Mouse (Mus musculus) heart, embryonic 14.5 days (tissue): ENCODE measurements around the gene Gm6309. TPM values are rescaled to one million over a fixed set of nuclear protein-coding genes. Genes with fewer than 3 reads are reported as not detected.
"Not testable (repeated sequence)": the region's sequence is repeated elsewhere in the genome, so short reads cannot be mapped to it uniquely, and the experiment has no call there.

Source experiments
- ATAC-seq: fragments of 200-750 bp; cut with Nextera tagmentation; 2 replicates; pipeline ENCODE4 v1.8.0; 2017; ENCODE audit warnings: low read depth, moderate TSS enrichment; ENCODE audit not compliant: insufficient number of reproducible peaks, insufficient read depth, low FRiP score
- H3K27ac ChIP-seq, 2 experiments: fragments of 200-500 bp in 1 of 2; fragments of 300-500 bp in 1 of 2; sonication (generic) in 1 of 2; replicated peaks in 1 of 2; 2 replicates each; pipeline ENCODE4 v1.5.1; 2012 to 2014; ENCODE audit warnings: low read depth in 2 of 2, low read length in 2 of 2, control low read depth in 1 of 2, mild to moderate bottlenecking in 1 of 2, mixed read lengths in 1 of 2; ENCODE audit not compliant: control insufficient read depth in 1 of 2, insufficient read depth in 1 of 2
- H3K27me3 ChIP-seq: fragments of 300-500 bp; sonication (generic); 2 replicates; pipeline ENCODE4 v1.6.1; 2014; ENCODE audit warnings: mild to moderate bottlenecking, low read length, control low read depth; ENCODE audit not compliant: control insufficient read depth, insufficient read depth
- H3K36me3 ChIP-seq: fragments of 300-500 bp; sonication (generic); 2 replicates; pipeline ENCODE4 v1.6.1; 2014; ENCODE audit warnings: mild to moderate bottlenecking, control low read depth, low read length, mixed read lengths; ENCODE audit not compliant: control insufficient read depth, insufficient read depth
- H3K4me1 ChIP-seq, 2 experiments: fragments of 200-500 bp in 1 of 2; fragments of 300-500 bp in 1 of 2; sonication (generic) in 1 of 2; 2 replicates each; pipeline ENCODE4 v1.6.1; 2012 to 2014; ENCODE audit warnings: low read length in 2 of 2, control low read depth in 1 of 2, mixed read lengths in 1 of 2; ENCODE audit not compliant: control insufficient read depth in 2 of 2, insufficient read depth in 2 of 2
- H3K4me2 ChIP-seq: fragments of 300-500 bp; sonication (generic); 2 replicates; pipeline ENCODE4 v1.6.1; 2014; ENCODE audit warnings: mild to moderate bottlenecking, low read length
- H3K4me3 ChIP-seq, 2 experiments: fragments of 200-500 bp in 1 of 2; fragments of 300-500 bp in 1 of 2; sonication (generic) in 1 of 2; 2 replicates each; pipeline ENCODE4 v1.5.1; 2012 to 2014; ENCODE audit warnings: low read length in 2 of 2, mild to moderate bottlenecking in 2 of 2, control low read depth in 1 of 2, low read depth in 1 of 2, moderate library complexity in 1 of 2; ENCODE audit not compliant: control insufficient read depth in 1 of 2, insufficient read depth in 1 of 2
- H3K9ac ChIP-seq: fragments of 300-500 bp; sonication (generic); 2 replicates; pipeline ENCODE4 v1.6.1; 2014; ENCODE audit warnings: mild to moderate bottlenecking, low read length
- H3K9me3 ChIP-seq: fragments of 300-500 bp; sonication (generic); 2 replicates; pipeline ENCODE4 v1.6.1; 2016; ENCODE audit warnings: low read length, control low read depth; ENCODE audit not compliant: control insufficient read depth
- WGBS: fragments of 180-500 bp; shearing (Covaris S2); extraction: QIAGEN DNeasy Blood & Tissue Kit; methylation state at CpG from one replicate; pipeline ENCODE4 v1.1.7; 2014; 5-methylcytosine and 5-hydroxymethylcytosine counted together
- polyA plus RNA-seq: library from polyadenylated mRNA; unstranded; fragments of >200 nt; fragmentation: Nextera tagmentation; extraction: Ambion mirVana; gene quantifications from 2 replicates; pipeline ENCODE4 v1.2.1, GENCODE M21; 2014

Gm6309 gene
- polyA plus RNA-seq = not detected in 2 replicates

DNA sequence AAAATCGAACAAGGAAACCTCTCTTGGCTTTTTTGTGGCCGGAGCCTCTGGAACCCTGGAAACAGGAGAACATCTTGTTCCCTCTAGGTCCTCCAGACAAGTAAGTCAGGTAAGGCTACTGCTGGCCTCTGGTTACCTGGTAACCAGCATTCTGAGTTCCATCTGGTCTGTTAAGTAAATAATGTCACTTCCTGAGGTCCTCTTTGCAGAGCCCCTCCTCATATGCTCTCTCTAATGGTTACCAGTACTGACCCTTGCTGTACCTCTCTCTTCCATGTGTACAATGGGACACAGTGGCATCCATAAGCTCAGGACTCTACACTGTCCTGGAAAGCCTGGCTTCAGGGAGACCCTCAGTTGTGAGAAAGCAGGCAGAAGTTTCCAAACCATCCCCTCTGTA lies at the start of gene Gm6309:
Gm6309 (minus strand) TSS at position 101 of the 400 bp plus-strand sequence.
- not testable (repeated sequence) for H3K27ac ChIP-seq, ATAC-seq, H3K4me2 ChIP-seq, H3K9me3 ChIP-seq, H3K36me3 ChIP-seq, H3K27me3 ChIP-seq, H3K4me3 ChIP-seq, H3K9ac ChIP-seq, H3K4me1 ChIP-seq
- 62% methylated on average over 2 of the region's 2 CpGs for WGBS

DNA sequence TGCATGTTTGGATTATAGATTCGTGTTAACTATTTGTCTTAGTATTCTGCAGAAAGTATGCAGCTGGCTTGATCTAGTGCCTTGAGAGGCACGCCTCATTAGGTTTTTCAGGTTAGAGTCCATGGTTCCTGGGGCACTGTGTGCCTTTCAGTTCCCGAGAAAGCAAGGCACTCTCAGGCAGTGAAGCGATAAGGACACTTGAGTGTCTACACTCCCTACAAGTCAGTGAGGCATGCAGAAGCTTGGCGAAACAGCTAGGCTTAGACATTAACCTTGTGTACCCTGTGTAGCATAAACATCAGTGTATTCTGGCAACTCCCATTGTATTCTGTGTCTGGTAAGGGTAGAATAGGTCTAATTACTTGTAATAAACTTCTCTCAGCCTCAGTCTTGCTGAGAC lies 35.0 kb upstream of the Gm6309 start:
- Histone ChIP-seq H3K9me3 (no peaks in the 10 kb centered on the region; the same call in 1 of the 2 replicates), H3K4me3 (no peak overlapping the region), H3K4me2 (no peak overlapping the region), H3K9ac (no peak overlapping the region), H3K27ac (no peak overlapping the region), H3K36me3 (peaks cover 82% of the 10 kb centered on the region), H3K4me1 (no peaks in the 10 kb centered on the region), H3K27me3 (no peaks in the 10 kb centered on the region)
- 91% methylated on average over 5 of the region's 5 CpGs for WGBS
- no peak for ATAC-seq

DNA sequence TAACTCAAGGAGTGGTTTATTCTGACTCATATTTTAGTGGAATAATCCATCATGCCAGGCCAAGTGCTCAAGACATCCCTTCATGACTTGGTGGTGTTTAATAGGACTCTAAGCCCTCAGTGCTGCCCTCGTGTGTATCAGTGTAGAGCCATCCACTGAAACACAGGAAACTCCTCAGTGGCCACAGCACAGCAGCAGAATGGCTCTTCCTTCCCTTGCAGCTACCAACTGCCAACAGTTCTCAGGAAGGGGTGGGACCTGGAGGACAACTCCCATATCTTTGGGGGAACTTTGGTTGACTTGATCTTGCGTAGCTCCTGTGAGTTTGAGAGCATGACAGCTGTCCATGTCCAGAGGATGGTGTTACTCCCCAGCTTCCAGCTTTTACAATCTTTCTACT lies 33.4 kb upstream of the Gm6309 start:
- ATAC-seq = no peak
- no peaks in the 10 kb centered on the region for H3K4me1 ChIP-seq
- WGBS = 79% methylated on average over 2 of the region's 2 CpGs

DNA sequence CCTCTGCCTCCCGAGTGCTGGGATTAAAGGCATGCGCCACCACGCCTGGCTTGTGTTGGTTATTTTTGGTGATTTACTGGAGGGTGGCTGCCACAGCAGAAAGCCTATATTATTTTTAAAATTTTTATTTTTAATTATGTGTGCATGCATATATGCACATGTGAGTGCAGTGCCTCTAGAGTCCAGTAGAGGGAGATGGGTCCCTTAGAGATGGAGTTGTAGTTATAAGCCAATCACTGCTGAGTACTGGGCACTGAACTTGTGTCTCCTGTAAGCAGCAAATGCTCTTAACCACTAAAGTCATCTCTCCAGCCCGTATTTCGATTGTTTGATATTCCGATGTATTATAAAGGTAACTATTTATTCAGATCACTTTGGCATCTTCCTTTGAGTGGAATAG lies 30.1 kb upstream of the Gm6309 start:
- no peak overlapping the region for H3K27ac ChIP-seq
- no peaks in the 10 kb centered on the region; the same call in 1 of the 2 replicates for H3K9me3 ChIP-seq
- H3K4me2 ChIP-seq = no peak overlapping the region
- WGBS = 98% methylated on average over 6 of the region's 6 CpGs
- no peaks in the 10 kb centered on the region for H3K4me1 ChIP-seq
- no peak overlapping the region for H3K4me3 ChIP-seq
- no peak overlapping the region for H3K9ac ChIP-seq
- peaks cover 34% of the 10 kb centered on the region for H3K36me3 ChIP-seq
- no peak for ATAC-seq
- H3K27me3 ChIP-seq = no peaks in the 10 kb centered on the region

More for the DNA sequence above, 33.4 kb upstream of the Gm6309 start:
- Histone ChIP-seq H3K4me2 (no peak overlapping the region), H3K27me3 (no peaks in the 10 kb centered on the region), H3K36me3 (peaks cover 67% of the 10 kb centered on the region), H3K9me3 (no peaks in the 10 kb centered on the region; the same call in 1 of the 2 replicates), H3K27ac (no peak overlapping the region), H3K9ac (no peak overlapping the region), H3K4me3 (no peak overlapping the region)

DNA sequence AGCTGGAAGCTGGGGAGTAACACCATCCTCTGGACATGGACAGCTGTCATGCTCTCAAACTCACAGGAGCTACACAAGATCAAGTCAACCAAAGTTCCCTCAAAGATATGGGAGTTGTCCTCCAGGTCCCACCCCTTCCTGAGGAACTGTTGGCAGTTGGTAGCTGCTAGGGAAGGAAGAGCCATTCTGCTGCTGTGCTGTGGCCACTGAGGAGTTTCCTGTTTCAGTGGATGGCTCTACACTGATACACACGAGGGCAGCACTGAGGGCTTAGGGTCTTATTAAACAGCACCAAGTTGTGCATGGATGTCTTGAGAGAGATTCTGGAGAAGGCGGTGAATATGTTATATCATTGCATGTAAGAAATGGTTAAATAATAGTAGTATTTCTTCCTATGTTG lies 29.0 kb upstream of the Gm6309 start:
- WGBS = 78% methylated on average over 2 of the region's 2 CpGs
- H3K4me1 ChIP-seq = no peaks in the 10 kb centered on the region
- peaks cover 24% of the 10 kb centered on the region for H3K36me3 ChIP-seq
- H3K27me3 ChIP-seq = no peaks in the 10 kb centered on the region
- H3K9ac ChIP-seq = no peak overlapping the region
- ATAC-seq = no peak
- H3K27ac ChIP-seq = no peak overlapping the region
- no peak overlapping the region for H3K4me2 ChIP-seq
- no peak overlapping the region for H3K4me3 ChIP-seq
- no peaks in the 10 kb centered on the region; the same call in 1 of the 2 replicates for H3K9me3 ChIP-seq

DNA sequence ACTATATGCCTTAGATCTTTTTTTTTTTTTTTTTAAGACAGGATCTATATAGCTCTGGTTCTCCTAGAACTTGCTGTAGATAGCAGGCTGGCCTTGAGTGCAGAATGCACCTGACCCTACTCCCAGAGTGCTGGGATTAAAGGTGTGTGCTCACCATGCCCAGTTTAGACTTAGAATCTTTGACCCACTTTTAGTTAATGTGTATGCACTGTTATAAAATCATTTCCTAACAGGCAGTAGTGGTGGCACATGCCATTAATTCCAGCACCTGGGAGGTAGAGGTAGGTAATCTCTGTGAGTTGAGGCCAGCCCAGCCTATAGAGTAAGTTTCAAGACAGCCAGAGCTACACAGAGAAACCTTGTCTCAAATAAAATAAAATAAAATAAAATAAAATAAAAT lies 28.6 kb upstream of the Gm6309 start:
- H3K27ac ChIP-seq = no peak overlapping the region
- no peak overlapping the region for H3K9ac ChIP-seq
- peaks cover 19% of the 10 kb centered on the region for H3K36me3 ChIP-seq
- no peak overlapping the region for H3K4me2 ChIP-seq
- no peak overlapping the region for H3K4me3 ChIP-seq
- H3K4me1 ChIP-seq = no peaks in the 10 kb centered on the region
- ATAC-seq = no peak
- H3K27me3 ChIP-seq = no peaks in the 10 kb centered on the region
- no peaks in the 10 kb centered on the region; the same call in 1 of the 2 replicates for H3K9me3 ChIP-seq

DNA sequence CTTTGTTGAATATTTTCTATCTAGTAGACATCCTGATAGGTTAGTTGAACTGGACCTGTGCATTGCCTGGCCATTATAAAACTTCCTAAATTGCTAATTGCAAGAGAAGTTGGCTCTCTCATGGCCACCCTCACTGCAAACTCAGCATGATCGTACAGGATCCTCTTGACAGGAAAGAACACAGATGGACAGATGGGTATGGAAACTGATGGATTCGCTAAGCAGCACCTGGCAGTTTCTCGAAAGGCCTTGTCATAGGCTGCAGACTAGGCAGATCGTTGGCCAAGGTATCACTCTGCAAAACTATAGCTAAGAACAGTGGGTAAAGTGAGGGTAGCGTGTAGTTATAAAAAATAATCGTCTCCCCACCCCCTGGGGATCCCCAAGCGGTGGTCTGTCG lies 22.8 kb upstream of the Gm6309 start:
- Histone ChIP-seq H3K36me3 (no peaks in the 10 kb centered on the region), H3K9ac (no peak overlapping the region), H3K27me3 (no peaks in the 10 kb centered on the region), H3K27ac (no peak overlapping the region), H3K4me2 (no peak overlapping the region), H3K4me3 (no peak overlapping the region), H3K4me1 (no peaks in the 10 kb centered on the region), H3K9me3 (no peaks in the 10 kb centered on the region)
- WGBS = 79% methylated on average over 8 of the region's 8 CpGs
- no peak for ATAC-seq

DNA sequence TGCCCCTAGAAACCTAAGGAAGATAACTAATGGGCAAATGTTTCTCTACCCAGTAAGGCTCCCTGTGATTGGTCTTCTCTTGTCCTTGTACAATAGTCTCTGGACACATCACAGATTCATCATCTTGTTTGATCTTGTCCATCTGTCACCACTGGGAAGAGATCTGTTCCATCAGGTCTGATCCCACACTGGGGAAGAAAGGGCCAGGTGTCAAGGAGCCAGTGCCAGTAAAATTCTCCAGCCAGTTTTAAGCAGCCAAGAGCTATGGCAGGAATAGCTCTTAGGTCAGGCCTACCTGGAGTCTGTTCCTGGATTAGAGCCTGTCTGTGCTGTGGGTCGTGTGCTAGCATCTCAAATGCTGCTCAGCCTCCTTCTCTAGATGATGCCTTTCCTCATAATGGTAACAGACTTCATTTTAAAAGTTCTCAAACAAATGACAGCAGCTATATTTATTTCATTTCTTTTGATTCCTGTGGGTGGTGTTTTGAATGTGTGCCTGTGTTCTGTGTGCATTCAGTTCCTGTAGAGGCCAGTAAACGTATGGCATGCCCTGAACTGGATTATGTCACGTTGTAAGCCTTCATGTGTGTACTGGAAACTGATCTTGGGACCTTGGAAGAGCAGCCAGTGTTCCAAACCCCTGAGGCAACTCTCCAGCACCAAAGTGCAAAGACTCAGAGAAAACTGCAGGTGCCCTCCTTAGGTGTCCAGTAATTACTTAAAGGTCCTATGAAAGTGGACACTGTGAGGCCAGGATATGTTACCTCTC lies 20.2 kb upstream of the Gm6309 start:
- Histone ChIP-seq H3K9ac (no peak overlapping the region), H3K9me3 (no peaks in the 10 kb centered on the region), H3K4me3 (no peak overlapping the region), H3K27ac (no peak overlapping the region), H3K27me3 (no peaks in the 10 kb centered on the region), H3K4me1 (no peaks in the 10 kb centered on the region), H3K36me3 (no peaks in the 10 kb centered on the region), H3K4me2 (no peak overlapping the region)
- WGBS = 57% methylated on average over 3 of the region's 3 CpGs
- ATAC-seq = no peak
